Mouse (Mus musculus): ENCODE measurements around the gene Fut2. TPM values are rescaled to one million over a fixed set of nuclear protein-coding genes. Genes with fewer than 3 reads are reported as not detected.
A peak's percentile ranks its signal among the peaks of the same experiment; 100 is the strongest.

The Fut2 gene
- polyA plus RNA-seq, 1 experiment = not detected

GRCm38 (mm10) chr7:45640191-45640957 is 25.8 kb downstream of the Fut2 start:
- H3K4me3 ChIP-seq (replicated peaks) = no peak overlapping the region
- H3K27me3 ChIP-seq (replicated peaks) = peaks cover 62% of the 10 kb centered on the region
- TF ChIP-seq FLI1 (IDR thresholded peaks at IDR 0.05; ENCODE audit: low read length) = no peak
- TF ChIP-seq GATA1 (IDR thresholded peaks at IDR 0.05; ENCODE audit: borderline replicate concordance, low read length) = no peak
- H3K36me3 ChIP-seq (replicated peaks; ENCODE audit: low read length) = no peaks in the 10 kb centered on the region
- peaks cover 50% of the 10 kb centered on the region for H3K4me1 ChIP-seq
- H3K9me3 ChIP-seq = peaks cover 8% of the 10 kb centered on the region

GRCm38 (mm10) chr7:45639561-45640027 is 26.6 kb downstream of the Fut2 start, which contains the start of gene Mamstr:
Gene Mamstr, plus strand, starts transcription at chr7:45639977.
- peaks cover 57% of the 10 kb centered on the region for H3K27me3 ChIP-seq (replicated peaks)
- H3K9me3 ChIP-seq = peaks cover 8% of the 10 kb centered on the region
- H3K4me3 ChIP-seq (replicated peaks) = no peak within 1 kb of the TSS
- peaks cover 52% of the 10 kb centered on the region for H3K4me1 ChIP-seq
- TF ChIP-seq GATA1 (IDR thresholded peaks at IDR 0.05; ENCODE audit: borderline replicate concordance, low read length) (no peak), FLI1 (IDR thresholded peaks at IDR 0.05; ENCODE audit: low read length) (no peak)
- H3K36me3 ChIP-seq (replicated peaks; ENCODE audit: low read length) = no peaks in the 10 kb centered on the region

- H3K27me3 ChIP-seq (replicated peaks) = peaks cover 49% of the 10 kb centered on the region
- H3K36me3 ChIP-seq (replicated peaks; ENCODE audit: low read length) = no peaks in the 10 kb centered on the region
- H3K4me3 ChIP-seq (replicated peaks) = no peak overlapping the region
- peaks cover 45% of the 10 kb centered on the region for H3K4me1 ChIP-seq
- peaks cover 8% of the 10 kb centered on the region for H3K9me3 ChIP-seq
- no peak for TF ChIP-seq FLI1 (IDR thresholded peaks at IDR 0.05; ENCODE audit: low read length)
- TF ChIP-seq GATA1 (IDR thresholded peaks at IDR 0.05; ENCODE audit: borderline replicate concordance, low read length) = no peak
These were observed 27.4 kb downstream of the Fut2 start for GRCm38 (mm10) chr7:45638623-45639401.

- peaks cover 39% of the 10 kb centered on the region for H3K27me3 ChIP-seq (replicated peaks)
- H3K36me3 ChIP-seq (replicated peaks; ENCODE audit: low read length) = no peaks in the 10 kb centered on the region
- peaks cover 34% of the 10 kb centered on the region for H3K4me1 ChIP-seq
- TF ChIP-seq GATA1 (IDR thresholded peaks at IDR 0.05; ENCODE audit: borderline replicate concordance, low read length) = no peak
- no peak for TF ChIP-seq FLI1 (IDR thresholded peaks at IDR 0.05; ENCODE audit: low read length)
- H3K4me3 ChIP-seq (replicated peaks) = no peak overlapping the region
- H3K9me3 ChIP-seq = peaks cover 11% of the 10 kb centered on the region
These were observed 28.5 kb downstream of the Fut2 start for GRCm38 (mm10) chr7:45637710-45638109.

GRCm38 (mm10) chr7:45635711-45636688 is 30.2 kb downstream of the Fut2 start:
- no peaks in the 10 kb centered on the region for H3K36me3 ChIP-seq (replicated peaks; ENCODE audit: low read length)
- TF ChIP-seq FLI1 (IDR thresholded peaks at IDR 0.05; ENCODE audit: low read length) (no peak), GATA1 (IDR thresholded peaks at IDR 0.05; ENCODE audit: borderline replicate concordance, low read length) (no peak)
- no peak overlapping the region for H3K4me3 ChIP-seq (replicated peaks)
- H3K27me3 ChIP-seq (replicated peaks) = peaks cover 31% of the 10 kb centered on the region
- H3K9me3 ChIP-seq = peaks cover 25% of the 10 kb centered on the region
- peaks cover 18% of the 10 kb centered on the region for H3K4me1 ChIP-seq

- TF ChIP-seq GATA1 (IDR thresholded peaks at IDR 0.05; ENCODE audit: borderline replicate concordance, low read length) (no peak), FLI1 (IDR thresholded peaks at IDR 0.05; ENCODE audit: low read length) (no peak)
- H3K9me3 ChIP-seq = peaks cover 33% of the 10 kb centered on the region
- peaks cover 18% of the 10 kb centered on the region for H3K4me1 ChIP-seq
- H3K27me3 ChIP-seq (replicated peaks) = peaks cover 31% of the 10 kb centered on the region
- peak overlapping the region; percentile 21 for H3K4me3 ChIP-seq (replicated peaks)
- H3K36me3 ChIP-seq (replicated peaks; ENCODE audit: low read length) = no peaks in the 10 kb centered on the region
These were observed 31.1 kb downstream of the Fut2 start for GRCm38 (mm10) chr7:45634946-45635681.

- peaks cover 34% of the 10 kb centered on the region for H3K4me1 ChIP-seq
- H3K4me3 ChIP-seq (replicated peaks) = no peak overlapping the region
- H3K9me3 ChIP-seq = peaks cover 35% of the 10 kb centered on the region
- TF ChIP-seq FLI1 (IDR thresholded peaks at IDR 0.05; ENCODE audit: low read length) (no peak), GATA1 (IDR thresholded peaks at IDR 0.05; ENCODE audit: borderline replicate concordance, low read length) (no peak)
- no peaks in the 10 kb centered on the region for H3K36me3 ChIP-seq (replicated peaks; ENCODE audit: low read length)
- peaks cover 43% of the 10 kb centered on the region for H3K27me3 ChIP-seq (replicated peaks)
These were observed 33.7 kb downstream of the Fut2 start for GRCm38 (mm10) chr7:45632499-45632898.

- TF ChIP-seq GATA1 (IDR thresholded peaks at IDR 0.05; ENCODE audit: borderline replicate concordance, low read length) = no peak
- no peak for TF ChIP-seq FLI1 (IDR thresholded peaks at IDR 0.05; ENCODE audit: low read length)
- no peaks in the 10 kb centered on the region for H3K36me3 ChIP-seq (replicated peaks; ENCODE audit: low read length)
- peaks cover 27% of the 10 kb centered on the region for H3K9me3 ChIP-seq
- peaks cover 39% of the 10 kb centered on the region for H3K4me1 ChIP-seq
- H3K27me3 ChIP-seq (replicated peaks) = peaks cover 62% of the 10 kb centered on the region
- no peak overlapping the region for H3K4me3 ChIP-seq (replicated peaks)
These were observed 35.9 kb downstream of the Fut2 start for GRCm38 (mm10) chr7:45630064-45630907.
